Mouse (Mus musculus): ENCODE measurements around the gene Spata2. TPM values are rescaled to one million over a fixed set of nuclear protein-coding genes. Genes with fewer than 3 reads are reported as not detected.

Spata2 gene
- 26.9 and 38.1 TPM in 2 replicates for polyA plus RNA-seq (2021; fragmentation: Nextera tagmentation)
- long read RNA-seq, experiment 1, full-length matches to known transcripts: 132 of 168 reads
- long read RNA-seq, experiment 1, partial matches to known transcripts: 0 of 168 reads
- long read RNA-seq, experiment 1, other reads (novel, unspliced or antisense): 36 of 168 reads
- long read RNA-seq, experiment 2, full-length matches to known transcripts: 7 of 31 reads
- long read RNA-seq, experiment 2, partial matches to known transcripts: 0 of 31 reads
- long read RNA-seq, experiment 2, other reads (novel, unspliced or antisense): 24 of 31 reads

GRCm38 (mm10) chr2:167492713-167493636 lies at the start of gene Spata2:
Spata2 (minus strand) TSS chr2:167492887.

GRCm38 (mm10) chr2:167537476-167538297 lies 45.0 kb upstream of the Spata2 start, which contains the start of gene Snai1:
Snai1 (plus strand) TSS chr2:167538195.

GRCm38 (mm10) chr2:167491757-167492708 lies 654 bp downstream of the Spata2 start, which contains the start of gene Rnf114:
Rnf114 (plus strand) TSS chr2:167492645.

Other genes with a start within 250 kb of the Spata2 start
- 3.4 and 5.5 TPM in 2 replicates for gene B4galt5, start 143.7 kb downstream of the Spata2 start, polyA plus RNA-seq (2021; fragmentation: Nextera tagmentation)
- 5.1 and 6.3 TPM in 2 replicates for gene Slc9a8, start 71.2 kb downstream of the Spata2 start, polyA plus RNA-seq (2021; fragmentation: Nextera tagmentation)
- gene Rnf114, start 242 bp downstream of the Spata2 start, polyA plus RNA-seq (2021; fragmentation: Nextera tagmentation): 67.5 and 75.6 TPM in 2 replicates
- 0.20 and 0.33 TPM in 2 replicates for gene Snai1, start 45.3 kb upstream of the Spata2 start, polyA plus RNA-seq (2021; fragmentation: Nextera tagmentation)
- gene Ube2v1, start 139.2 kb upstream of the Spata2 start, polyA plus RNA-seq (2021; fragmentation: Nextera tagmentation): 372 and 426 TPM in 2 replicates
- gene Gm20431, start 168.6 kb upstream of the Spata2 start, polyA plus RNA-seq (2021; fragmentation: Nextera tagmentation): 3.7 TPM in 1 of 2 replicates, not detected in the other
- 0.31 and 31.9 TPM in 2 replicates for gene Cebpb, start 196.0 kb upstream of the Spata2 start, polyA plus RNA-seq (2021; fragmentation: Nextera tagmentation)
- gene Tmem189, start 196.9 kb upstream of the Spata2 start, polyA plus RNA-seq (2021; fragmentation: Nextera tagmentation): 8.5 and 30.5 TPM in 2 replicates